Mouse (Mus musculus) gastrocnemius, adult 18-20 months (tissue): ENCODE data around the gene Prame. TPM values are rescaled to one million over a fixed set of nuclear protein-coding genes. Genes with fewer than 3 reads are reported as not detected.
"Not testable (repeated sequence)": the region's sequence is repeated elsewhere in the genome, so short reads cannot be mapped to it uniquely, and the experiment has no call there.

Source experiments
- DNase-seq: peaks from one replicate; pipeline ENCODE4 v3.0.0; 2021; ENCODE audit warnings: low spot score
- long read RNA-seq, 2 experiments: library from polyadenylated mRNA; stranded (forward); transcript quantifications; one replicate each; pipeline ENCODE4 v2.0.0; 2021
- total RNA-seq, 2 experiments: library from RNA; stranded (reverse); gene quantifications; 2 replicates each; pipeline ENCODE4 v1.2.3; 2021

Gene Prame
- total RNA-seq, result not detected
- long read RNA-seq, experiment 1, result 0 reads
- long read RNA-seq, experiment 2, result 0 reads

GRCm38 (mm10) chrX:135627605-135628004 lies at the start of gene Prame:
TSS of gene Prame (minus strand) at chrX:135627705.
- DNase-seq, result no peak

DNA sequence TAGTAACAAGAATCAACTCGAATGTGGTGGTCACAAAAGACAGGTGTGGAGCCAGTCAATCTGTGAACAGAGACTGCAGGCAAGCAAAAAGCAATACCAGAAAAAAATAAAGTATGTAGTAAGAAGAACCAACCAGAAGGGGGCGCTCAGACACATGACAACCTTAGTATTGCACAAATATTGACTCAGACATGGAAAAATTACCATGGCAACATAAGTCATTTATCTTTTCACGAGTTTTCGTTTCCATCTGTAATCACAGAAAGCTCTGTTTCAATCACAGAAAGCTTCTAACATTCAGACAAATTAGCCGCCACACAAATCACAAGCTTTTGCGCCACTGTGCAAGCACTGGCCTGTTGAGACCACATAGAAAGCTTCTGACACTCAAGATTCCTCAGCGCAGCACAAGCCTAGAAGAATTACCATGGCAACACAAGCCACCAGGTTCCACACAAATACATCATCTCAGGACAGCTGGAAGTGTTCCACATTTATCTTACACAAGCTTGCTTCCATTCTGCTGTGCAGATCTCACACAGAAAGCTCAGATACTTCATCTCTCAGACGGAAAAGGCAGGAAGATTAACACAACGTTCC lies 24.8 kb upstream of the Prame start:
- DNase-seq, result no peak

- DNase-seq, result peak; percentile 22
These were observed 26.0 kb downstream of the Prame start for GRCm38 (mm10) chrX:135601298-135602029.

GRCm38 (mm10) chrX:135598677-135599076 lies 28.8 kb downstream of the Prame start, which contains the start of gene Nxf7:
TSS of gene Nxf7 (minus strand) at chrX:135598777.
- no peak for DNase-seq

DNA sequence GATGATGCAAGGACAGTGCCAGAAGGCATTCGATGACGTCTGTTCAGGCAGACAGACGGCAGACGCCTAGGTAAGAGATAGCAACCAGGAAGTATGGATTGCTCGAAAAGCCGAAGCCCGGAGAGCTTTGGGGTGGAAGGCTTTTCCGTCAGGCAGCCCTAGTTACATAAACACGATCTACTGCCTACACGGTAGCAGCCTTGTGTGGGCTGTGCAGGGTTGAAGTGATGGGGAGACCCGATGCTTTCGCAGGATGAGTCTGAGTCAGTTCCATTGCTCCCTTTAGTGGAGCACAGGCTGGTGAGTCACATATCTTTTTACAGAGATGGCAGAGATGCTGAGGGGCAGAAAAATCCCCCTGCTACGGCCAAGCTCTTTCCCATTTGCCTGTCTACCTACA lies 29.4 kb downstream of the Prame start:
- DNase-seq, result no peak

DNA sequence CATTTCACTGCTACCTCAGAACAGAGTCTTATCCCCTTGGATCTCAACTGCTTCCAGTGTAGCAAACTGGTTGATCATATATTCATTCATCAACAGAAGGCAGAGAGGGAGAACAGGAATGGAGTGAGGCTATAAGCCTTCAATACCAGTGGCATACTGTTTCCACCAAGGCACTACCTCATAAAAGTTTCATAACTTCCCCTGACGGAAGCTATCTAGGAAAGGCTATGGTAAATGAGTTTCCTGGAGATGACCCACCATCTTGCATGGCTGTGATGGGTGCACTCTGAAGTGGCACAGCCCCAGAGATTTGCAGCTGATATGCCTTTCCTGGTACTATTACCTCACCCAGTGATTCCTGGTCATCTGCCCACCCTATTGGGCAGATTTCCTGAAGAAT lies 51.1 kb downstream of the Prame start:
- no peak for DNase-seq

GRCm38 (mm10) chrX:135574958-135575628 lies 52.4 kb downstream of the Prame start:
- not testable (repeated sequence) for DNase-seq

GRCm38 (mm10) chrX:135574261-135574957 lies 53.1 kb downstream of the Prame start:
- peak; percentile 1 for DNase-seq

- DNase-seq, result peak; percentile 51
These were observed 58.0 kb downstream of the Prame start for GRCm38 (mm10) chrX:135569467-135569866.

DNA sequence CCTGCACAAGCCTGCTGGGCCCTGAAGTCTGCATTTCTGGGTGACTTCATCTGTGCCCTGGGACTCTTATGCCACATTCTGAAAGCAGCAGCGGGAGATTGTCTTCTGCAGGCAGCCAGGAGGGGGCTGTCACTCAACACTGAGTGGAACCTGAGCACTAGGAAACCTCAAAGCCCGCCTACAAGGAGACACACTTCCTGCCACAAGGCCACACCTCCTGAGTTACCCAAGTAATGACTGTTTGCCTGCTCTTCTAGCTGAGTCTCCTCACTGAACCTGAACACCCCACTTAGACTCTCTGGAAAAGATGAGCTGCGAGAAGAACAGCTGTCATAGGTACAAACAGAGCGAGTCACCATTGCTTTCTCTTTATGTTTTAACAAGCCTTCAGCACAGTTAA lies 62.6 kb downstream of the Prame start:
- not testable (repeated sequence) for DNase-seq

Other genes with a start within 250 kb of the Prame start
- not detected for gene Gm7903, start 193.9 kb downstream of the Prame start, total RNA-seq
- not detected for gene AV320801, start 133.1 kb downstream of the Prame start, total RNA-seq
- not detected for gene Nxf7, start 28.9 kb downstream of the Prame start, total RNA-seq
- not detected for gene Tcp11x2, start 66.1 kb upstream of the Prame start, total RNA-seq
- not detected for gene Tmsb15a, start 97.6 kb upstream of the Prame start, total RNA-seq
- 1 to 10 TPM; 4.0 to 4.7 TPM for gene Armcx5, start 115.0 kb upstream of the Prame start, total RNA-seq
- 10 to 100 TPM; 17.3 to 19.1 TPM for gene Gprasp1, start 115.0 kb upstream of the Prame start, total RNA-seq
- 1 to 10 TPM; 1.4 to 2.8 TPM for gene Bhlhb9, start 169.9 kb upstream of the Prame start, total RNA-seq
- gene Gprasp2, start 211.3 kb upstream of the Prame start, total RNA-seq, result 1 to 10 TPM; 1.0 to 1.1 TPM